Mouse (Mus musculus) heart, embryonic 15.5 days (tissue): ENCODE measurements around the gene Utp4. TPM values are rescaled to one million over a fixed set of nuclear protein-coding genes. Genes with fewer than 3 reads are reported as not detected.
"Not testable (repeated sequence)": the region's sequence is repeated elsewhere in the genome, so short reads cannot be mapped to it uniquely, and the experiment has no call there.

Experiments used
- ATAC-seq: fragments of 200-750 bp; cut with Nextera tagmentation; replicated peaks from 2 replicates; pipeline ENCODE4 v1.8.0; 2017; ENCODE audit warnings: low read depth, moderate TSS enrichment; ENCODE audit not compliant: insufficient number of reproducible peaks, insufficient read depth, low FRiP score
- H3K27ac ChIP-seq: fragments of 300-500 bp; sonication (generic); 2 replicates; pipeline ENCODE4 v1.5.1; 2015; ENCODE audit warnings: mild to moderate bottlenecking, inconsistent platforms
- H3K27me3 ChIP-seq: fragments of 300-500 bp; sonication (generic); 2 replicates; pipeline ENCODE4 v1.6.1; 2015; ENCODE audit warnings: inconsistent platforms
- H3K36me3 ChIP-seq: fragments of 300-500 bp; sonication (generic); 2 replicates; pipeline ENCODE4 v1.6.1; 2015; ENCODE audit warnings: mild to moderate bottlenecking, inconsistent platforms
- H3K4me1 ChIP-seq: fragments of 300-500 bp; sonication (generic); replicated peaks from 2 replicates; pipeline ENCODE4 v1.6.1; 2015; ENCODE audit warnings: inconsistent platforms
- H3K4me2 ChIP-seq: fragments of 300-500 bp; sonication (generic); 2 replicates; pipeline ENCODE4 v1.6.1; 2015; ENCODE audit warnings: inconsistent platforms, mild to moderate bottlenecking, moderate library complexity
- H3K4me3 ChIP-seq: fragments of 300-500 bp; sonication (generic); 2 replicates; pipeline ENCODE4 v1.5.1; 2015; ENCODE audit warnings: mild to moderate bottlenecking, inconsistent platforms
- H3K9ac ChIP-seq: fragments of 300-500 bp; sonication (generic); 2 replicates; pipeline ENCODE4 v1.6.1; 2015; ENCODE audit warnings: mild to moderate bottlenecking, inconsistent platforms
- H3K9me3 ChIP-seq: fragments of 300-500 bp; sonication (generic); replicated peaks from 2 replicates; pipeline ENCODE4 v1.6.1; 2016; ENCODE audit warnings: inconsistent platforms
- WGBS: fragments of 180-500 bp; shearing (Covaris S2); methylation state at CpG from one replicate; pipeline ENCODE4 v1.1.7; 2015; ENCODE audit warnings: mixed read lengths; 5-methylcytosine and 5-hydroxymethylcytosine counted together
- polyA plus RNA-seq: library from polyadenylated mRNA; unstranded; fragments of >200 nt; fragmentation: Nextera tagmentation; extraction: Ambion mirVana; gene quantifications from 2 replicates; pipeline ENCODE4 v1.2.1, GENCODE M21; 2015

Gene Utp4
- polyA plus RNA-seq, 1 experiment from 2014 or later, result 36.4 TPM

- peak overlapping the region; percentile 66 for H3K4me3 ChIP-seq
- peak overlapping the region; percentile 66 for H3K9ac ChIP-seq
- H3K27me3 ChIP-seq, result peaks cover 25% of the 10 kb centered on the region
- peak overlapping the region; percentile 99 for H3K4me2 ChIP-seq
- H3K36me3 ChIP-seq, result peaks cover 6% of the 10 kb centered on the region; the same call in 1 of the 2 replicates
- no peaks in the 10 kb centered on the region for H3K9me3 ChIP-seq
- 0 out of 2 replicates have a peak overlapping the region, but pooled peaks have one; percentile 35 for H3K27ac ChIP-seq
- WGBS, result 16% methylated on average over 8 of the region's 8 CpGs
- no peak for ATAC-seq
- H3K4me1 ChIP-seq, result peaks cover 41% of the 10 kb centered on the region
Observed at GRCm38 (mm10) chr8:106872454-106873034, 20.9 kb upstream of the Utp4 start.

GRCm38 (mm10) chr8:106880121-106880707 is 13.2 kb upstream of the Utp4 start:
- Histone ChIP-seq H3K9ac (no peak overlapping the region), H3K27ac (no peak overlapping the region), H3K4me3 (no peak overlapping the region), H3K4me1 (peaks cover 7% of the 10 kb centered on the region; the same call in 1 of the 2 replicates), H3K9me3 (no peaks in the 10 kb centered on the region), H3K36me3 (peaks cover 20% of the 10 kb centered on the region; the same call in 1 of the 2 replicates), H3K4me2 (no peak overlapping the region), H3K27me3 (no peaks in the 10 kb centered on the region)
- ATAC-seq, result no peak
- 83% methylated on average over 8 of the region's 8 CpGs for WGBS

GRCm38 (mm10) chr8:106884094-106884493 is 9.3 kb upstream of the Utp4 start:
- H3K36me3 ChIP-seq, result peaks cover 37% of the 10 kb centered on the region; the same call in 1 of the 2 replicates
- H3K27ac ChIP-seq, H3K4me3 ChIP-seq, H3K4me1 ChIP-seq, H3K27me3 ChIP-seq, ATAC-seq, H3K4me2 ChIP-seq, H3K9ac ChIP-seq, H3K9me3 ChIP-seq: not testable (repeated sequence)
- WGBS, result 92% methylated on average over 11 of the region's 11 CpGs

GRCm38 (mm10) chr8:106884826-106885400 is 8.5 kb upstream of the Utp4 start:
- H3K36me3 ChIP-seq, result peaks cover 37% of the 10 kb centered on the region; the same call in 1 of the 2 replicates
- not testable (repeated sequence) for ATAC-seq

GRCm38 (mm10) chr8:106887336-106888189 is 5.9 kb upstream of the Utp4 start:
- no peak overlapping the region for H3K4me3 ChIP-seq
- no peak overlapping the region for H3K9ac ChIP-seq
- 40% methylated on average over 5 of the region's 5 CpGs for WGBS
- no peaks in the 10 kb centered on the region for H3K9me3 ChIP-seq
- H3K27me3 ChIP-seq, result no peaks in the 10 kb centered on the region
- ATAC-seq, result 0 out of 2 replicates have a peak, but pooled peaks have one; percentile 35
- no peak overlapping the region for H3K4me2 ChIP-seq
- peaks cover 26% of the 10 kb centered on the region for H3K4me1 ChIP-seq
- no peak overlapping the region for H3K27ac ChIP-seq
- peaks cover 27% of the 10 kb centered on the region; the same call in 1 of the 2 replicates for H3K36me3 ChIP-seq

More at GRCm38 (mm10) chr8:106884826-106885400, 8.5 kb upstream of the Utp4 start:
- not testable (repeated sequence) for H3K4me3 ChIP-seq, H3K27me3 ChIP-seq, H3K9me3 ChIP-seq, H3K4me2 ChIP-seq, H3K27ac ChIP-seq, H3K9ac ChIP-seq
- WGBS, result 92% methylated on average over 4 of the region's 4 CpGs
- H3K4me1 ChIP-seq, result peaks cover 16% of the 10 kb centered on the region

- ATAC-seq, result no peak
- H3K27ac ChIP-seq, result peak overlapping the region; percentile 16; the same call in 1 of the 2 replicates
- WGBS, result 51% methylated on average over 3 of the region's 3 CpGs
Observed at GRCm38 (mm10) chr8:106888803-106889202, 4.6 kb upstream of the Utp4 start.

GRCm38 (mm10) chr8:106892210-106892805 is 1.1 kb upstream of the Utp4 start:
- Histone ChIP-seq H3K9ac (peak overlapping the region; percentile 92), H3K27ac (peak overlapping the region; percentile 96), H3K9me3 (no peaks in the 10 kb centered on the region), H3K4me1 (peaks cover 36% of the 10 kb centered on the region), H3K36me3 (peaks cover 16% of the 10 kb centered on the region), H3K27me3 (no peaks in the 10 kb centered on the region), H3K4me2 (peak overlapping the region; percentile 69), H3K4me3 (peak overlapping the region; percentile 81)
- ATAC-seq, result no peak
- 1% methylated on average over 15 of the region's 15 CpGs for WGBS

More at GRCm38 (mm10) chr8:106888803-106889202, 4.6 kb upstream of the Utp4 start:
- no peak overlapping the region for H3K4me2 ChIP-seq
- peaks cover 26% of the 10 kb centered on the region for H3K4me1 ChIP-seq
- no peak overlapping the region for H3K4me3 ChIP-seq
- no peaks in the 10 kb centered on the region for H3K27me3 ChIP-seq
- no peak overlapping the region for H3K9ac ChIP-seq
- H3K36me3 ChIP-seq, result peaks cover 22% of the 10 kb centered on the region; the same call in 1 of the 2 replicates
- H3K9me3 ChIP-seq, result no peaks in the 10 kb centered on the region

- Histone ChIP-seq H3K4me3 (peak overlapping the region; percentile 81), H3K27me3 (no peaks in the 10 kb centered on the region), H3K36me3 (peaks cover 20% of the 10 kb centered on the region), H3K4me1 (peaks cover 36% of the 10 kb centered on the region), H3K4me2 (peak overlapping the region; percentile 69), H3K9ac (peak overlapping the region; percentile 92), H3K9me3 (no peaks in the 10 kb centered on the region), H3K27ac (peak overlapping the region; percentile 96)
- ATAC-seq, result peak; percentile 81
- under 1% methylated on average over 56 of the region's 57 CpGs for WGBS
Observed at GRCm38 (mm10) chr8:106892806-106893451, 507 bp upstream of the Utp4 start.

GRCm38 (mm10) chr8:106899473-106899872 is 6.0 kb downstream of the Utp4 start:
- Histone ChIP-seq H3K4me2 (no peak overlapping the region), H3K4me3 (no peak overlapping the region), H3K9me3 (no peaks in the 10 kb centered on the region), H3K27ac (no peak overlapping the region), H3K9ac (no peak overlapping the region), H3K4me1 (peaks cover 3% of the 10 kb centered on the region), H3K36me3 (peaks cover 71% of the 10 kb centered on the region), H3K27me3 (no peaks in the 10 kb centered on the region)
- no peak for ATAC-seq
- WGBS, result 92% methylated on average over 5 of the region's 5 CpGs

GRCm38 (mm10) chr8:106905727-106906480 is 12.5 kb downstream of the Utp4 start:
- no peaks in the 10 kb centered on the region for H3K9me3 ChIP-seq
- no peaks in the 10 kb centered on the region for H3K27me3 ChIP-seq
- peaks cover 70% of the 10 kb centered on the region for H3K36me3 ChIP-seq
- H3K4me3 ChIP-seq, result no peak overlapping the region
- no peak overlapping the region for H3K9ac ChIP-seq
- WGBS, result 91% methylated on average over 17 of the region's 17 CpGs
- H3K4me2 ChIP-seq, result no peak overlapping the region
- H3K27ac ChIP-seq, result no peak overlapping the region
- ATAC-seq, result no peak
- no peaks in the 10 kb centered on the region for H3K4me1 ChIP-seq
